Mouse (Mus musculus) limb, embryonic 15.5 days (tissue): ENCODE results near the gene Hs3st5. TPM values are rescaled to one million over a fixed set of nuclear protein-coding genes. Genes with fewer than 3 reads are reported as not detected.

ENCODE experiments used
- ATAC-seq: fragments of 200-750 bp; cut with Nextera tagmentation; 2 replicates; pipeline ENCODE4 v1.8.0; 2017; ENCODE audit warnings: low read depth, moderate TSS enrichment; ENCODE audit not compliant: insufficient number of reproducible peaks, low FRiP score, low TSS enrichment
- H3K27ac ChIP-seq: fragments of 300-500 bp; sonication (generic); 2 replicates; pipeline ENCODE4 v1.5.1; 2015; ENCODE audit warnings: moderate library complexity, mild to moderate bottlenecking, inconsistent platforms
- H3K27me3 ChIP-seq: fragments of 300-500 bp; sonication (generic); 2 replicates; pipeline ENCODE4 v1.6.1; 2015; ENCODE audit warnings: inconsistent platforms
- H3K36me3 ChIP-seq: fragments of 300-500 bp; sonication (generic); 2 replicates; pipeline ENCODE4 v1.6.1; 2015; ENCODE audit warnings: inconsistent platforms
- H3K4me1 ChIP-seq: fragments of 300-500 bp; sonication (generic); 2 replicates; pipeline ENCODE4 v1.6.1; 2015; ENCODE audit warnings: inconsistent platforms
- H3K4me2 ChIP-seq: fragments of 300-500 bp; sonication (generic); 2 replicates; pipeline ENCODE4 v1.6.1; 2015; ENCODE audit warnings: mild to moderate bottlenecking, inconsistent platforms
- H3K4me3 ChIP-seq: fragments of 300-500 bp; sonication (generic); 2 replicates; pipeline ENCODE4 v1.5.1; 2015; ENCODE audit warnings: mild to moderate bottlenecking, inconsistent platforms
- H3K9ac ChIP-seq: fragments of 300-500 bp; sonication (generic); 2 replicates; pipeline ENCODE4 v1.6.1; 2015; ENCODE audit warnings: inconsistent platforms
- H3K9me3 ChIP-seq: fragments of 300-500 bp; sonication (generic); 2 replicates; pipeline ENCODE4 v1.6.1; 2016; ENCODE audit warnings: inconsistent platforms
- WGBS: fragments of 180-500 bp; shearing (Covaris S2); methylation state at CpG from one replicate; pipeline ENCODE4 v1.1.7; 2015; 5-methylcytosine and 5-hydroxymethylcytosine counted together
- polyA plus RNA-seq: library from polyadenylated mRNA; unstranded; fragments of >200 nt; fragmentation: Nextera tagmentation; extraction: Ambion mirVana; gene quantifications from 2 replicates; pipeline ENCODE4 v1.2.1, GENCODE M21; 2015

The Hs3st5 gene
- polyA plus RNA-seq, 1 experiment from 2014 or later = 2.6 TPM

DNA sequence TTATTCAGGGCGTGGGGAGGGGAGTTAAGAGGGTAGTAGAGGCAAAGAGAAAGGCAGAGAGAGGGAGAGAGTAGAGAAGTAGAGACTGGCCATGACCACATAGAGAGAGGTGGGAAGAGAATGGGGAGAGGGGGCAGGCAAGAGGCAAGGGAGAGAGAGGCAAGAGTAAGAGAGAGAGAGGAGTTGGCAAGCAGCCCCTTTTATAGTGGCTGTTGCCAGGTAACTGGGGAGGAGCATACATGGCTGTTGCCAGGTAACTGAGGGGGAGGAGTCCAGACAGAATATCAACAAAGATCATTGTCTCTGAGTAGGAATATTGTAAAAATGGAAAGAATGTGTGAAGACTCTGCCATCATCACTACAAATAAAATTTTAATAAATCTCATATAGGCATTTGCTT is 243.4 kb downstream of the Hs3st5 start:
- 54% methylated on average over 1 of the region's 1 CpGs for WGBS
- Histone ChIP-seq H3K27ac (no peak overlapping the region), H3K9ac (no peak overlapping the region), H3K27me3 (no peaks in the 10 kb centered on the region), H3K9me3 (no peaks in the 10 kb centered on the region), H3K4me2 (no peak overlapping the region), H3K4me1 (no peaks in the 10 kb centered on the region), H3K4me3 (no peak overlapping the region), H3K36me3 (no peaks in the 10 kb centered on the region)
- no peak for ATAC-seq

DNA sequence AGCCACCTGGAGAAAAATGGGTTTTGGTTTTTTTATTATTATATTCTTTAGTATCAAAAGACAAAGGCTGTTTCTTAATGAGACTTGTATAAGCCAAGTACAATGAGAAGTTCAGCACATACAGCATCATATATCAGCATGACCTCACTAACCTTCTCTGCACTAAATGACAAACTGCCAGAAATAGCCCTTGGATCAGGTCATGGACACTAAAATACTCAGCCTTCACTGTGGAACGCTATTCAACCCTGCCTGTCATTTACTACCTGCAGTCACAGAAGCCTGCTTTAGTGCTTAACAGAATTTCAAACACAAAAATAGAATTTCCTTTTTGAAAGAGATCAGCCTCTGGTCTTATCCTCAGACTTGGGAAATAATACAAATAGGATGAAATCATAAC is 247.9 kb downstream of the Hs3st5 start:
- no peaks in the 10 kb centered on the region for H3K27me3 ChIP-seq
- H3K4me2 ChIP-seq = no peak overlapping the region
- no peak overlapping the region for H3K27ac ChIP-seq
- no peaks in the 10 kb centered on the region for H3K4me1 ChIP-seq
- H3K9ac ChIP-seq = no peak overlapping the region
- no peak for ATAC-seq
- H3K4me3 ChIP-seq = no peak overlapping the region
- no peaks in the 10 kb centered on the region for H3K9me3 ChIP-seq
- 47% methylated on average over 1 of the region's 1 CpGs for WGBS
- H3K36me3 ChIP-seq = no peaks in the 10 kb centered on the region

DNA sequence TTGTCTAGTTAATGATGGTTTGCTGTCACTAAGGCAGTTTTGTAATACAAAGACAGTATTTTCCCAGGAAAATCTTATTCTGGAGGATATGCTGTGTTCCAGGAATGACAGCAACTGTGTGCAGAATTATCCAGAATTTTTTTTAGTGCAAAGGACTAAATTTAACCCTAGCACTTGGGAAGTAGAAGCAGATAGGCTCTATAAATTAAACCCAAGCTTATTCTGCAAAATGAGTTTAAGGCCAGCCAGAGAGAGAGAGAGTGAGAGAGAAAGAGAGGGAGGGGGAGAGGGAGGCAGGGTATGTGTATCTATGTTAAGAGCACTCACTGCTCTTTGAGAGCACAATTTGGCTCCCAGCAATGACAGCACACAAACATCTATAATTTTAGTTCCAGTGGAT is 267.0 kb downstream of the Hs3st5 start:
- Histone ChIP-seq H3K36me3 (no peaks in the 10 kb centered on the region), H3K4me1 (no peaks in the 10 kb centered on the region), H3K27me3 (no peaks in the 10 kb centered on the region), H3K9me3 (no peaks in the 10 kb centered on the region), H3K4me3 (no peak overlapping the region), H3K4me2 (no peak overlapping the region), H3K9ac (no peak overlapping the region), H3K27ac (no peak overlapping the region)
- no peak for ATAC-seq

DNA sequence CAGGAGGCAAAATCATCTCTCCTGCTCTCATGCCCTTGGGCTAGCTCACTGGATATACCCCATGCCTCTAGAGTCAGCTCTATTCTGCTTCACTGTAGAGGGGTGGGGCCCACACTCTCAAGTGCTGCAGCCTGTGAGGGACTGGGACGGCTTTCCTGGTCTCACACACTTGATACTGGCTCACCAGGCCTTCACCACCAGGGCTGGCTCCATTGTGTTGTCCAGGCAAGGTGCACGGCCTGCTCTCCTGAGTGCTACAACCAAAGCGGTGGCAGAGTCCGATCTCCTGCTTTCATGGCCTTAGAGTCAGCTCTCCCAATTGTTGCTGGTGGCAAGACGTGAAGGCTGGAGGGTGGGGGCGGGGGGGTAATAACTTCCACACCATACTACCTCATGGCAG is 268.3 kb downstream of the Hs3st5 start:
- Histone ChIP-seq H3K9ac (no peak overlapping the region), H3K36me3 (no peaks in the 10 kb centered on the region), H3K4me3 (no peak overlapping the region), H3K27ac (no peak overlapping the region), H3K4me2 (no peak overlapping the region), H3K4me1 (no peaks in the 10 kb centered on the region), H3K27me3 (no peaks in the 10 kb centered on the region), H3K9me3 (no peaks in the 10 kb centered on the region)
- no peak for ATAC-seq
- 84% methylated on average over 6 of the region's 6 CpGs for WGBS

DNA sequence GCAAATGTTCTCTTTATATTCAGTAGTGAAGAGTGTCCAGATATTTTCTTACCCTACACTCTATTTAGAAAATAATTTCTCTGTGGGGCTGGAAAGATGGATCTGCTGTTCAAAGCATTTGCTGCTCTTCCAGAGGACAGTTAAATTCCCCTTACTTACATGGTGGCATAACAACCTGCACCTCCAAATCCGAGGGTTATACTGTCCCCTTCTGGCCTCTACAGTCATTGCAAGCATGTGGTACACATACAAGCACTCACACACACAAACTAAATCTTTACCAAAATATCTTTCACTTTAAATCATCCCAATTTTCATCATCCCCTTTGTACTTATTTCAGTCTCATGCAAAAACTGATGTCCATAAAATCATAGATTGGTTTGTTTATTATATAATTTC is 275.0 kb downstream of the Hs3st5 start:
- Histone ChIP-seq H3K36me3 (no peaks in the 10 kb centered on the region), H3K27ac (no peak overlapping the region), H3K27me3 (no peaks in the 10 kb centered on the region), H3K4me2 (no peak overlapping the region), H3K9me3 (no peaks in the 10 kb centered on the region), H3K4me1 (no peaks in the 10 kb centered on the region), H3K4me3 (no peak overlapping the region), H3K9ac (no peak overlapping the region)
- ATAC-seq = no peak
- 55% methylated on average over 1 of the region's 1 CpGs for WGBS

DNA sequence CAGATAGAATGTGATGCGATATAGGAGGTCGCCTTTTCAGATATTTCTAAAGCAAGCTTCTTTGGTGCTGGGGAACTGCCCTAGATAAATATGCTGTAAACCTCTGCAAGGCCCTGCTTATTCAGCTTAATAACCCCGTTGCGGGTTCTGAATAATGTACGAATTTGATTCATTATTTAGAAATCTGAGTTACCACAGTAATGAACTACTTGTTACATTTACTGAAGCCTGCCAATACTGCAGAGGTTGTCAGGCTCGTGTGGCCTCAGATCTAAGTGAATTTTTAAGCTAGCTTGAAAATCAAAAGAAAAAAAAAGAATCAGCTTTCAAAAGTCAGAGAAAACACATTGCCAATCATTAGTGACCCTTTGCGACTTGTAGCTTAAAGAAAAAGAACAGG is 280.4 kb downstream of the Hs3st5 start:
- Histone ChIP-seq H3K4me3 (no peak overlapping the region), H3K27me3 (no peaks in the 10 kb centered on the region), H3K9me3 (no peaks in the 10 kb centered on the region), H3K36me3 (no peaks in the 10 kb centered on the region), H3K27ac (no peak overlapping the region), H3K4me2 (no peak overlapping the region), H3K9ac (no peak overlapping the region), H3K4me1 (no peaks in the 10 kb centered on the region)
- WGBS = 75% methylated on average over 7 of the region's 7 CpGs
- ATAC-seq = no peak

DNA sequence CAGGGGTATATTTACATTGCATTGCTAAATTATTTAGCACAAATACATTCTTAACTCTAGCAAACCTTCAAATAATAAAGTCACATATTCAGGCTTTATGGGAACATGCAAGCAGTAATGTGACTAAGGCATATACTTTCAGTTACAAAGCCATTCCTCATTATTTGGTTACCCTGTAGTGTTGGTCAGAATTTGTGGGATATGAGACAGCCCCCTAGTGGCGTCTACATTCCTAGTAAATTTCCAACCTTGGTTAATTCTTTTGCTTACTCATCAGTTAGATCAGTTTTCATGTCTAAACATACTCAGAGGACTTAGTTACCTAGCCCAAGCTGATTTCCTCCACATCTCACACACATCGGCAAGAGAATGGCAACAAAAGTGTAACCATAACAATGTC is 285.2 kb downstream of the Hs3st5 start:
- H3K4me3 ChIP-seq = no peak overlapping the region
- H3K4me2 ChIP-seq = no peak overlapping the region
- no peaks in the 10 kb centered on the region for H3K9me3 ChIP-seq
- 32% methylated on average over 2 of the region's 2 CpGs for WGBS
- no peaks in the 10 kb centered on the region for H3K4me1 ChIP-seq
- H3K27me3 ChIP-seq = no peaks in the 10 kb centered on the region
- H3K36me3 ChIP-seq = no peaks in the 10 kb centered on the region
- H3K9ac ChIP-seq = no peak overlapping the region
- no peak overlapping the region for H3K27ac ChIP-seq
- no peak for ATAC-seq

DNA sequence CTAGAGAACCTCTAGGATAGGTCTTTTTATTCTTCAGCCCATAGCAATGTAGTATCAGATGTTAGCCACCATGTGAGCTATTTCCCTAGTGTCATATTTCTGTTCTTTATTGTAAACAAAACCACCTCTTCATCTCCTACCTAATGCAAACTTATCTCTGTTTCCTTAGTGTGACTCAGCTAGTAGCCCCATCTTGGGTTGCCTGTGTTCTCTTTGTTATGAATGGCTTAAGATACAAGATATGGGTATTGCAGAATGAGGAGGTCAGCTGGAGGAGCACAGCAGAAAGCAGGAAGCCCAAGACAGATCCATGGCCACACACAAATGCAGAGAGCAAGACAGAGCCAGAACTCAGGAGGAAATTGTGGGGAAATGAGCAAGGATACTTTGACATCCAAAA is 288.7 kb downstream of the Hs3st5 start:
- no peaks in the 10 kb centered on the region for H3K27me3 ChIP-seq
- H3K4me2 ChIP-seq = no peak overlapping the region
- no peak overlapping the region for H3K4me3 ChIP-seq
- no peak overlapping the region for H3K9ac ChIP-seq
- no peak for ATAC-seq
- no peaks in the 10 kb centered on the region for H3K9me3 ChIP-seq
- H3K27ac ChIP-seq = no peak overlapping the region
- no peaks in the 10 kb centered on the region for H3K4me1 ChIP-seq
- H3K36me3 ChIP-seq = no peaks in the 10 kb centered on the region

DNA sequence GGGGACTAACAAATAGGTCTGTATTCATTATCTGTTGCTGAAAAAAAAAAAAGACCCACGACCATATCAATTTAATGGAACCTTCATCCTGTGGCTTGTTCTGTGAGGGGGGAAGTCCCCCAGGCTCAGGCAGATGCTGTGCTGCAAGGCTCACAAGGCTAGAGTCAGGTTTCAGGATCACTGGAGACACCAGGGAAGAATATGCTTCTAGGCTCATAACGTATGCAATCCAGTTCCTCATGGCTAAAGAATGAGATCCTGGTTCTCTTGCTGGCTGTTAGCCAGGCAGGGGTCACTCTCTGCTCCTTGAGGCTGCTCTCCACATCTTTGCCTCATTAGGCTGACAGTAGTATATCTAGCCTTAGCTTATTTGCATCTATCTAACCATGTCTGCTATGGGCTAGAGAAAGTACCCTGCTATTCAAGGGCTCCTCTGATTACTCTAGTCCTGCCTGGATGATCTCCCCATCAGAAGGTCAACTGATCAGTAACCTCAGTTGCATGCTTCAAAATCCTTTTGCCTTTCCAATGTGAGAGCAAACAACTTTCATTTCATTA is 294.4 kb downstream of the Hs3st5 start:
- Histone ChIP-seq H3K4me1 (no peaks in the 10 kb centered on the region), H3K4me2 (no peak overlapping the region), H3K9ac (no peak overlapping the region), H3K9me3 (no peaks in the 10 kb centered on the region), H3K36me3 (no peaks in the 10 kb centered on the region), H3K4me3 (no peak overlapping the region), H3K27me3 (no peaks in the 10 kb centered on the region), H3K27ac (no peak overlapping the region)
- WGBS = 23% methylated on average over 2 of the region's 2 CpGs
- no peak for ATAC-seq

DNA sequence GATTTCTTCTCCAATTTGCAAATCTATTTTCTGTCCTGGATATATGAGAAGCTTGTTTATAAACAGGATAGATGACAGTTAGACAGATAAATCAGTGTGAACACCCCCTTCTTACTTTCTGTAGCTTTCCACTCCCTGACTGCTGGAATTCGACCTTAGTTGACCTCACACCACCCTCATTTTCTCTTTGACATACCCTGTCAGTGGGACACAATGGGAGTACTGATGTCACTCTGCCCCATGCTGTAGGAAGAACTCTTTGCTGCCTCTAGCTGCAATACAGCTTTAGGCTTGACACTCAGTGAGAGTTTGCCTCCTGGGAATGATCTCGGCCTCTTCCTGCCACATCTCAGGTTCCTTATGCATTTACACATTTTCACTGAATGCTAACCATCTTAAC is 297.1 kb downstream of the Hs3st5 start:
- H3K36me3 ChIP-seq = no peaks in the 10 kb centered on the region
- WGBS = 34% methylated on average over 2 of the region's 2 CpGs
- no peaks in the 10 kb centered on the region for H3K4me1 ChIP-seq
- H3K4me2 ChIP-seq = no peak overlapping the region
- no peaks in the 10 kb centered on the region for H3K27me3 ChIP-seq
- H3K9me3 ChIP-seq = no peaks in the 10 kb centered on the region
- no peak overlapping the region for H3K9ac ChIP-seq
- H3K4me3 ChIP-seq = no peak overlapping the region
- no peak for ATAC-seq
- no peak overlapping the region for H3K27ac ChIP-seq

DNA sequence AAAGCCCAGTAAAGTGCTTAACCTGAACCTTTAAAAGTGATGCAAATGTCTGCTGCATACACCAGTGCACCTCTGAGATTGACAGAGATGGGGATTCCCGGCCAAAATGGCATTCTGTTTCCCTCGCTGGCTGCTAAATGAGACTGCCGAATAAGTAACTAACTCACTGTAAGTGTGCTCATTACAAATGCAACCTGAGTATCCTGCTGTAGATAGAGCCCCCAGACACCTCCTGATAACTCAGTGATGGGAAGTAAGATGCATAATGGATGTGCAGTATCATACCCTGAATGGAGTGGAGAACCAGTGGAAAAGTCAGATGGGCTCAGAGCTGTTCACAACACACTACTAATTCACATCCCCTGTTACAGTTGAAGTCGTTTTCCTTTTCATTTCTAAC is 298.7 kb downstream of the Hs3st5 start:
- Histone ChIP-seq H3K4me2 (no peak overlapping the region), H3K36me3 (no peaks in the 10 kb centered on the region), H3K27me3 (no peaks in the 10 kb centered on the region), H3K4me1 (no peaks in the 10 kb centered on the region), H3K9ac (no peak overlapping the region), H3K9me3 (no peaks in the 10 kb centered on the region), H3K4me3 (no peak overlapping the region), H3K27ac (no peak overlapping the region)
- 73% methylated on average over 4 of the region's 4 CpGs for WGBS
- no peak for ATAC-seq

DNA sequence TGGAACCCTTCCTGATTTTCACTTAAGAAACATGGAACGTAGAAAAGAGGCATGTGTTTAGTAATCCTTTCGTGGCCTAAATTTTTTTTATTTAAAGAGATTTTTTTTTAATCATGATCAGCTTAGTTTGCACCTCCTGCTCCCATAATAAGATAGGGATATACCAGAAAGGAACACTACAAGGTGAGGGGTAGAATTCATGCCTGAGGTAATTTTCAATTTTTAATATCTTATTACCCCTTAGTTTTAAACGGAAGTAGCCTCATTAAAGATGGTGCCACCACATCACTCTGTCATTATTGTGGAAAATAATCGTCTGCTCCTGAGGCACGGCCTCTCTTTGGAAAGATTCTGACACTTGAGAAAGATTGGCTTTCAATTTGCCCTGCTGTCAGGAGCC is 299.2 kb downstream of the Hs3st5 start:
- H3K4me1 ChIP-seq = no peaks in the 10 kb centered on the region
- no peak overlapping the region for H3K27ac ChIP-seq
- 60% methylated on average over 5 of the region's 5 CpGs for WGBS
- H3K4me3 ChIP-seq = no peak overlapping the region
- ATAC-seq = no peak
- no peaks in the 10 kb centered on the region for H3K27me3 ChIP-seq
- H3K9ac ChIP-seq = no peak overlapping the region
- no peak overlapping the region for H3K4me2 ChIP-seq
- H3K9me3 ChIP-seq = no peaks in the 10 kb centered on the region
- no peaks in the 10 kb centered on the region for H3K36me3 ChIP-seq

DNA sequence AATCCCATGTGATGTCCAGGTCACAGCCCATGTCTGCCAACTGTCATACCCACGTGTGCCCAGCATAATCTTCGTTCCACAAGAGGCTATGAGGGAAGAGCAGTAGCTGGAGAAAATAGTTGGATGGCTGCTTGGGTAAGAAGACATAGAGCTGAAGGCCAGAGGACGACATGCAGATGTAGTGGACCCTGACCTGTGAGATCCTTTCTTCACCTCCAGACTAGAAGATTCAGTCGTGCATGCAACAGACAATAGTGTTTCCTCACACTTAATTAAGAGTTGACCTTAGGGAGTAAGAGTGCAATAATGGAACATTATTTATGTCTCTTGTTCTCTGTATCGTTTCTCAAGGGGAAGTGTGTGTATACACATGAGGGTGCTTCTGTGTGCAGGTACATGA is 300.4 kb downstream of the Hs3st5 start:
- no peak overlapping the region for H3K4me3 ChIP-seq
- no peaks in the 10 kb centered on the region for H3K9me3 ChIP-seq
- H3K27me3 ChIP-seq = no peaks in the 10 kb centered on the region
- H3K27ac ChIP-seq = no peak overlapping the region
- no peak overlapping the region for H3K4me2 ChIP-seq
- no peak overlapping the region for H3K9ac ChIP-seq
- no peak for ATAC-seq
- 74% methylated on average over 5 of the region's 5 CpGs for WGBS
- H3K36me3 ChIP-seq = no peaks in the 10 kb centered on the region
- H3K4me1 ChIP-seq = no peaks in the 10 kb centered on the region
